Mouse (Mus musculus) neutrophil, adult 5-6 weeks (primary cell): Measurements from ENCODE around the gene Iqcg. TPM values are rescaled to one million over a fixed set of nuclear protein-coding genes. Genes with fewer than 3 reads are reported as not detected.
"Not testable (repeated sequence)": the region's sequence is repeated elsewhere in the genome, so short reads cannot be mapped to it uniquely, and the experiment has no call there.

Experiments used
- ATAC-seq: fragments of 151-379, 151-347 bp; 2 replicates; pipeline ENCODE4 v1.8.0; 2017; ENCODE audit warnings: mild to moderate bottlenecking, moderate TSS enrichment; ENCODE audit not compliant: insufficient number of reproducible peaks, poor library complexity, low FRiP score, severe bottlenecking; ENCODE audit errors: extremely low read depth
- total RNA-seq: library from RNA; stranded (forward); fragments of 200-1000 nt; gene quantifications from 2 replicates; pipeline ENCODE4 v1.2.3, GENCODE M21; 2017

Gene Iqcg
- total RNA-seq, 1 experiment from 2014 or later, result 0.70 TPM

DNA sequence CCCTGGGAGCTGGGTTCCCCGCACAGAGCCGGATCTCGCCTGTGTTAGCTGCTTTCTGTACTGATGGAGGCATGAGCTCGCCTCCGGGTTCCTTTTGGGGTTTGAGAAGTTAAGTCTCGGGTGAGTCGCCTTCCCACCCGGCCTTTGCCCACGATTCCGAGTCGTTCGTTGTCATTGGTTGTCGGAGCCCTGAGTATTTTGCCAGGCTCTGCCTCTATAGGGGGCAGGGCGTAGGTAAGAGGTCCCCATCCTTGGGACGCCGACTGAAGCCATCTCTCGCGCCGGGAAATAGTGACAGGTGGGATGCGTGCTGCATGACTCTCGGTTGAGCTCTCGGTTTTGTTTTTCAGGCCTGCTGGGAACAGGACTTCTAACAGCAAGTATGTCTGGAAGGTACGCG, 768 bp upstream of the Iqcg start:
- ATAC-seq, result no peak

DNA sequence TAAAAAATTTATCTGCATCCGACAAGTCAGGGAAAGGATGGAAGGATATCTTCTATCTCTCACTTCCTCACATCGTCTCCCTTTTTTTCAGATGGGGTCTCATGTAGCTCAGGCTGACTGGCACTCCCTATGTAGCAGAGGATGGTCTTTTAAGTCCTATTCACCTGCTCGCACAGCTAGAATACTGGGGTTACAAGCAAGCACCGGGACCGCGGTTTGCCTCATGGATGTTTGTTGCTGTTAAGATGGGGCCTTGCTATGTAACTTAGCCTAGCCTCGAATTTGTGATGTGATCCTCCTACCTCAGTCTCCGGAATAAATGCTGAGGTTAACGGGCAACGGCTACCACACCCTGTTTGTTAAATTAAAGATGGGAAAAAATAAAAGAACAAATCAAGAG, 363 bp downstream of the Iqcg start:
- no peak for ATAC-seq

- not testable (repeated sequence) for ATAC-seq
Observed at GRCm38 (mm10) chr16:33054927-33055326, 1.1 kb downstream of the Iqcg start.

DNA sequence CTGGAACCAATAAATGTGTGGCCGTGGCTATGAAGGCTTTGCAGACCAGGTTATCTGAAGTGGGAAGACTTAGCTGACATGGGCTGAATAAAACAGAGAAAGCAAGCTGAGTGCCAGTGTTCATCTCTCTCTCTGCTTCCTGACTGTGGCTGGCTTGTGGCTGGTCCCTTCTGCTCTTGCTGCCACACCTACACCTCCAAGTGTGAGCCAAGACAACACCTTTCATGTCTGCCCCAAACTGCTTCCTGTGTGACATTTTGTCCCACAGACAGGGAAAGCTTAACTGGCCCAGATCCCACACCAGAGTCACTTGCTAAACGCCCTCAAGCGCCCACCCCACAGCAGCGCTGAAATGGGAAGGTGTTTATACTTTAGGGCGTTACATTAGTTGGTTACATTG, 2.9 kb downstream of the Iqcg start:
- no peak for ATAC-seq

DNA sequence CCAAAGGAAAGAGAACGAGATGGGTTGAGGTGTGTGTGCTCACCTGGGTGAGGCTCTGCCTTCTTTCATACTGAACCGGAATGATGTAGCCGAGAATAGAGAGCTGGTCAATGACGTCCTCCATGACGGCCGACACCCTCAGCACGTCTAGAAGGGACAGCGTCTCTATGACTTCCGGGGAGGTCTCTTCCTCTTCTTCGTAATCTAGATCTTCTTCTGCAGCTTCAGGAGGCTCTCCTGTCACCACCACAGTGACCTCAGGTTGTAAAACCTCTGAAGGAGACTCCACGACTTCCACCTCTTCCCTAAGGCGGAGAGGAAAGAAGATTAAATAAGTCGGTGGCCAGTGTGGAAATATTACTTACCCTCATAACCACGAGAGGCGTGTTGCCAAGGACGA, 6.2 kb downstream of the Iqcg start:
- ATAC-seq, result no peak

GRCm38 (mm10) chr16:33048686-33049085, 7.3 kb downstream of the Iqcg start:
- ATAC-seq, result no peak

GRCm38 (mm10) chr16:33048004-33048403, 8.0 kb downstream of the Iqcg start:
- no peak for ATAC-seq

DNA sequence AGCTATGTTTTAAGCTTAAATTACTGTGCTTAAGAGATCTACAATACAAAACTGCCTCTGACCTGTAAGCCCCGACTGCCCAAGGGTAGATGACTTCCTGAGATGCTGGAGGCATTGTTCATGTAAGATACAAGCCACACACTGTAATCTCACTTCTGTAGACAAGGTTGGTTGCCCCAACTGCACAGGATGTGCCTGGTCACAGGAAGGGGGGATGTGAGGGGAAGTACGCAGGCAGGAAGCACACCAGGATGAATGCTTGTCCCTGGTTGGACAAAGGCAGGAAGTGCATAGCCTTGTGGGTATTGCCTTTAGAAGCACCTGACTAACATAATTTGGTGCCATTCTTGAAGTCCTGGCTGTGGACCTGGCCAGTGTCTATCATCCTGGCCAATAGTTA, 12.8 kb downstream of the Iqcg start:
- ATAC-seq, result 0 out of 2 replicates have a peak, but pooled peaks have one; percentile 23

DNA sequence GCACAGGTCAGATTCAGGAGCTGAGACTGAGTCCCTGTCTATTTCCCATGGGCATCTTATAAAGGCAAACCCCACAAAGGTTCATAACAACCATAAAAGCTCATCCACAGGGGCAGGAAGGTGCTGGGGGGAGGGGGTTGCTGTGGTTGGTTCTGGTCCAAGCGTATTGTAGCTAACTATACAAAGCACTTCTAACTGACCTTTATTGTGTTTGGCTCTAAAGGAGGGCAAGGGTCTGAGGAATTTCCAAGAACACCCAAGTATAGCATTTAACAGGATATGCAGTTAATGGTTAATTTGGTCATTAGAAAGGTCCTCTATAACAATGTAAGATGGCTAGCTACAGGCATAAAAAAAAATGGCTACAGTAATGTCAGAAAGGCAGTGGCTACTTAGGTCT, 13.3 kb downstream of the Iqcg start:
- no peak for ATAC-seq

- ATAC-seq, result no peak
Observed at GRCm38 (mm10) chr16:33036006-33036405, 20.0 kb downstream of the Iqcg start.

DNA sequence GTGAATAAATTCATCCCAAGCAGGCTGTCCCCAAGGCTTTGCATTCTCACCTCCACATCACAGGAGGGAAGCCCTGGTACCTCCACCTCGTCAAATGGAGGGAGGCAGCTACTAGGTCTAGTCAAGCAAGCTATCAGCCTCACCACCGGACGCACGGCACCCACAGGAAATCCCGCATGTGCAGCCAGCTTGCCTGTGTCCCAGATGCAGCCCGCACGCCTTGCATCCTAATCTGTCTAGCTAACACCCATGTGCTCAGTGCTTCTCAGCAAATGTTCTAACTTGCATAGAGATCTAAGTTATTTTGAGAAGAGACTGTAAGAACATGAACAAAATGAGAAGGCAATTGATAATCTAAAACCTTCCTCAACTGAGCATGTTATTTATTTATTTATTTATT, 29.7 kb downstream of the Iqcg start:
- ATAC-seq, result no peak

GRCm38 (mm10) chr16:33024456-33025104, 31.4 kb downstream of the Iqcg start:
- ATAC-seq, result no peak

- ATAC-seq, result peak; percentile 83
Observed at GRCm38 (mm10) chr16:33023750-33024149, 32.3 kb downstream of the Iqcg start.

DNA sequence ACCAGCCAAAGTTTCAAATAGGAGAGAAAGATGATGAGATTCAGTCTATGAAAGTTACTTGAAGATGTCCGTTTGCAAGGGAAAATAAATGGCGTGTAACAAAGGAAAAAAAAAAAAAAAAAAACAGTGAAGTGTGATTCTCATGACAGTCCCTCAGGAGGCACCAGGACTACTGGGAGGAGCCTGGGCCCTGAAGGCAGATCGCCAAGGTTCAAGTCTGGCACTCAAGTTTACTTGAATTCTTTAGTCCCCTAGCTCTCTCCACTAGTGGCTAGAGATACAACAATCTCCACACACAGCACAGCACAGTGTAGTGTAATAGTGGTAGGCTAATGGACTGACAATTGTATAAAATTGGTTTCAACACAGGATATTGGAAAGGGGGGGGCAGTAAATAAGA, 34.6 kb downstream of the Iqcg start:
- no peak for ATAC-seq

- ATAC-seq, result no peak
Observed at GRCm38 (mm10) chr16:33019117-33019770, 36.8 kb downstream of the Iqcg start.

GRCm38 (mm10) chr16:33017677-33018349, 38.2 kb downstream of the Iqcg start:
- ATAC-seq, result no peak

GRCm38 (mm10) chr16:33015986-33016385, 40.0 kb downstream of the Iqcg start:
- no peak for ATAC-seq

- no peak for ATAC-seq
Observed at GRCm38 (mm10) chr16:33015396-33015907, 40.6 kb downstream of the Iqcg start.

DNA sequence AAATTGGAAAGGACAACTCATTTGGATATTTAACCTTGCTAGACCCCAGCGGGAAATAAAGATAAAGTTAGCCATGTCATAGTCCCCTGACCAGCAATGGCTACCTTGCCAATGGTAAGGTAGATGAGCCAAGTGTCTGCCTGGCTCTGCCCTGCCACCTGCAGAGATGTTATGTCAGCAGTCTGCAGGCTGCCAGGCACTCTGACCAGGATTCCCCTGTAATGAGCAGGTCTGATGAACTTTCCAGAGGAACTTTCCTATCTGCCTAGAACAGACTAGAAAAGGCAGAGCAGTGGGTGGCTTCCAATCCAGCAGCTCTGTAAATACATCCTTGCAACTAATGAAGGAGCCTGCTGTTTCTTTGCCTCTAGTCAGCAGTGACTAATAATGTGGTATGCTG, 41.1 kb downstream of the Iqcg start:
- no peak for ATAC-seq

DNA sequence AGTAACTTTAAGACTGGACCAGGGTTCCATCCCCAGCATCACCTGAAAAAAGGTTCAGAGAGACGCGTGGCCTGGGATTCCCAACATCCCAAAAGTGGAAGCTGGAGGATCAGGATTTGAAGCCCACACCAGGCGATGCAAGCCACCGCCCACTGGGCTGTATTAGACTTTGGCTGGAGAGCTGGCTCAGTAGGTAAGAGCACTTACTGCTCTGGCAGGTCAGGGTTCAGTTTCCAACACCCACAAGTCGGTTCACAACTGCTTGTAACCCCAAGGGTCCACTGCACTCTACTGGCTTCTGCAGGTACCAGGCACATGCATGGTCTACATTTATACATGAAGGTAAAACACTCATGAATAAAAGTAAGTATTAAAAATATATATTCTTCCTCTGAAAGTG, 42.2 kb downstream of the Iqcg start:
- ATAC-seq, result no peak
